Mouse (Mus musculus) ES-Bruce4 (cell line): ENCODE data around the gene Pced1a.

Experiments used
- CTCF ChIP-seq: IDR thresholded peaks from one replicate; pipeline ENCODE4 v1.8.1; 2011; ENCODE audit warnings: low read depth, low read length
- POLR2A ChIP-seq: IDR thresholded peaks from one replicate; pipeline ENCODE4 v1.8.1; 2011; ENCODE audit warnings: low read length; ENCODE audit not compliant: insufficient read depth

DNA sequence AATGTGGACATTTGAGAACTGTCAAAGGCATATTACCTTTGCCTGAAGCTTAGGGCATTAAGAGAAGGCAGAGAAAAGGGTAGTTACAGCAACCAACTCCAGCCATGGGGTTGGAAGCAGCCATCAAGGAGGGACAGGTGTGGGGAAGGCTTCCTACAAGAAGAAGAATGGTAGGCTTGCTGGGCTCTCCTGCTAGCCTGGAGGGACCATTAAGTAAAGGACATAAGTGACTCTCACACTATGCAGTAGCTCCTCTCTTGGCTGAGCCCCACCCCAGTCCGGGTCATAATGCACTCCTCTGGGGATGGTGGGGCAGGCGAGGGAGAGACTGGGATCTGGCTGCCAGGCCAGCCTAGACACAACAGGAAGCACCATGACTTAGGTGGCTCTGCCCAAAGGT lies 18.3 kb downstream of the Pced1a start, which contains the start of gene Tmem239:
- TF ChIP-seq CTCF (no peak), POLR2A (no peak)
